Mouse (Mus musculus) T-cell, adult 2 months (primary cell): ENCODE measurements around the gene Gm29735.
A peak's percentile ranks its signal among the peaks of the same experiment; 100 is the strongest.
"Not testable (repeated sequence)": the region's sequence is repeated elsewhere in the genome, so short reads cannot be mapped to it uniquely, and the experiment has no call there.

Source experiments
- DNase-seq: peaks from one replicate; pipeline ENCODE4 v3.0.0; 2022; ENCODE audit warnings: low spot score

The Gm29735 gene

DNA sequence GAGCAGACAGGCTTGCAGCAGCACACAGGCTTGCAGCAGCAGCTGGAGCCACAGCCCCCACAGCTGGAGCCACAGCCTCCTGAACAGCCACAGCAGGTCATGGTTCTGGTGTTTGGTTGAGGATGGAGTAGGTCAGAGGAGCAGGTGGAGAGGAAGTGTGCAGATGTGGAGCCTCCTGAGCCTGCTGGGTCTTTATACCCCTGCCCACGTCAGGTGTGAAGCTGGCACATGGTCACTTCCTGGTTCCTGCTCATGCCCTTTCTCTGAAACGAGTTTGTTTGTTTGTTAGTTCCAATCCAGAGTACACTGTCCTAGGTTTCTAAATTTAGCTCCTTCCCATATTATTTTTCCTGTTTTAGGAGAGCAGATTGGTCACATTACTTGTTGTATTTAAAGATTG is at the start of gene Gm29735:
TSS of gene Gm29735 (minus strand) at position 101 of the 400 bp plus-strand sequence.
- DNase-seq, result not testable (repeated sequence)

DNA sequence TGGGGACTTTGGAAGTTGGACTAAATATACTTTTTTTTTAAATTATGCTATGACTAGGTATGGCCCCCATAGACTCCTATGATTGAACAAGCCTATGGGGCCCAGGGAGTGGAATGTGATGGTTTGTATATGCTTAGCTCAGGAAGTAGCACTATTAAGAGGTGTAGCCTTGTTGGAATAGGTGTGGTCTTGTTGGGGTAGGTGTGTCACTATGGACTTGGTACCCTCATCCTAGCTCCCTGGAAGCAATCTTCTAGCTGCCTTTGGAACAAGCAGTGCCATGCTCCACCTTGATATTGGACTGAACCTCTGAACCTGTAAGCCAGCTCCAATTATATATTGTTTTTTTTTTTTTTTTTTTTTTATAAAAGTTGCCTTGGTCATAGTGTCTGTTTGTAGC is 48.6 kb upstream of the Gm29735 start:
- no peak for DNase-seq

DNA sequence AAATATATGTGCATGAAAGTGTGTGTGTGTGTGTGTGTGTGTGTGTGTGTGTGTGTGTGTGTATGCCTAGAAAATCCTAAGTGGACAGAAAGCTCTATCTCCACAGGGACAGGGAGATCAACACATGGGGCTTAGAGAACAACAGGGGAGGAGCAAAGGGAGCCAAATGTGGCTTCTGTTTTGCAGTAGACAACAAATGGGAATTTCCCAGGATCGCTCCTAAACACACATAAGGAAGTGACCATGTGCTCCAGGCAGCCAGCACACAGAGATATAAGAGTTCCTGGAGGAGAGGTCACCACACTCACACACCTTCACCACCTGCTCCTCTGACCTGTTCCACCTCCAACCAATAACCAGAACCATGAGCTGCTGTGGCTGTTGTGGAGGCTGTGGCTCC is 44.2 kb upstream of the Gm29735 start, which contains the start of gene Krtap5-3:
TSS of gene Krtap5-3 (plus strand) at position 301 of the 400 bp plus-strand sequence.
- no peak for DNase-seq

DNA sequence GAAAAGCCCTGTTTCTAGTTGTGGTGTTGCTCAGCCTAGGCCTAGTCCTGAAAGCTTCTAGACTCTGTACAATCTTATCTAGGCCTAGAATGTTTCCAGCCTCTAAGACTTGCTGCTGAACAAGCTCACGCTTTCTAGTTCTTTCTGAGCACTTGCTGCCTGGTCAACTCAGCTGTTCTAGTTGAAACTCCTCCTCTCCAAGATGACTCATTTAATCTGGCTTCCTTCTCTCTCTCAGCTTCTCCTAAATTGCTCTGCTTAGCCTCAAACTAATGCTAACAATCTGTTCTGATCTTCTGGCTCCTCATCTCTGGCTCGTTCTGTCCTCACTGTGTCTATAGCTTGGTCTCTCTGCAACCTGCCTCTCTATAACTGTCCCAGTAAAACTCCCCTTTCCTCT is 41.8 kb upstream of the Gm29735 start:
- no peak for DNase-seq

DNA sequence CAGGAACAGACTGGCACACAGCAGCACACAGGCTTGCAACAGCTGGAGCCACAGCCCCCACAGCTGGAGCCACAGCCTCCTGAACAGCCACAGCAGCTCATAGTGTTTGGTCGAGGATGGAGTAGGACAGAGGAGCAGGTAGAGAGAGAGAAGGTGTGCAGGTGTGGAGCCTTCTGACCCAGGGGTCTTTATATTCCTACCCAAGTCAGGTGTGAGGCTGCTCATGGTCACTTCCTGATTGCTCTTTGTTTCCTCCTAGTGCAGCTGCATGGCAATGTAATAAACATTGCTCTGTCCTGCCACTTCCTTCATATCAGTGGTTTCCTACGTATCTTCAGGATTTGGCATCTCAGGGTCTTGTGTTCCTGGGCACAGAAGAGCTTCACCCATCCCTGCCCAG is 33.4 kb upstream of the Gm29735 start, which contains the start of gene Gm10153:
TSS of gene Gm10153 (minus strand) at position 101 of the 400 bp plus-strand sequence.
- DNase-seq, result no peak

DNA sequence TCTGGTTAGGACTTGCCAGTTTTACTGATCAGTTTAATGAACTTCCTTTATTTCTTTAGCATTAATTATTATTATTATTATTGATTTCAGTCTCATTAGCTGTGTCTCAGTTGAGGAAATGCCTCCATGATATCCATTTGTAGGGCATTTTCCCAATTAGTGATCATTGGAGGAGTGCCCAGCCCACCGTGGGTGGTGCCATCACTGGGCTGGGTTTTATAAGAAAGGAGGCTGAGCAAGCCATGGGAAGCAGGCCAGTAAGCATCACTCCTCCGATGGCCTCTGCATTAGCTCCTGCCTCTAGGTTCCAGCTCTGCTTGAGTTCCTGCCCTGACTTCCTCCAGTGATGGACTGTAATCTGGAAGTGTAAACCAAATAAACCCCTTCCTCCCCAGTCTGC is 31.2 kb upstream of the Gm29735 start:
- DNase-seq, result no peak

DNA sequence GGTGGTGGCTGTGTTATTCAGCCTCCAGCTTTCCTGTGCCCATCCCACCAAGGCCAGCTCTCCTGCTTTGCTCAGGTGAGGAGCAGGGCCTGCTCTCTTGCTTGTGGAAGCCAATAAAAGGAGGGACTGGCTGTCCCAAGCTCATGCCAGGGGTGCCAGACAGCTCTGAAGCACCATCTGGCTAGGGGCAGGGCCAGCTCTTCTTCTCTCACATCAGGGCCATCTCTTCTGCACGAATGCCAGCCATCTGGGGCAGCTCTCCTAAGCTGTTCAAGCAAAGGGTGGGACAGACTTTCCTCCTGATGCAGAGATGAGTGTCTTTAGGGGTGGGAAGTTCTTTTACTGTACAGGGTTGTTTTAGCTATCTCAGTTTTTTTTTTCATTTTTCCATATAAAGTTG is 24.1 kb upstream of the Gm29735 start:
- no peak for DNase-seq

DNA sequence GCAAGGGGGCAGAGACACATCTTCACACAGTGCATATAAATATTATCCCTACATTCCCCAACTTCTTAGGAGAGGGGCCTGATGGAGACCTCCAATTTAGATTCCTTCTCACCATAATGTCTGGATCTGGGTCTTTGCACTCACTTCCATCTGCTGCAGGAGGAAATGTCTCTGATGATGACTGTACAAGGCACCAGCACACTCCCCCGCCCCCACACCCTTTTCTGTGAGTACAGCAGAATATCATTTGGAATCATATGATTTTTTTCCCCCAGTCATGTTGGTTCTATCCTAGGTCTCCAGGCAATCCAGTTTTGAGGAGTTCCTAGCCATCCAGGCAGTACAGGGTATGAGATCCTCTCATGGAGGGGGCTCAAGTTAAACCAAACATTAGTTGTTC is 21.8 kb upstream of the Gm29735 start:
- DNase-seq, result no peak

DNA sequence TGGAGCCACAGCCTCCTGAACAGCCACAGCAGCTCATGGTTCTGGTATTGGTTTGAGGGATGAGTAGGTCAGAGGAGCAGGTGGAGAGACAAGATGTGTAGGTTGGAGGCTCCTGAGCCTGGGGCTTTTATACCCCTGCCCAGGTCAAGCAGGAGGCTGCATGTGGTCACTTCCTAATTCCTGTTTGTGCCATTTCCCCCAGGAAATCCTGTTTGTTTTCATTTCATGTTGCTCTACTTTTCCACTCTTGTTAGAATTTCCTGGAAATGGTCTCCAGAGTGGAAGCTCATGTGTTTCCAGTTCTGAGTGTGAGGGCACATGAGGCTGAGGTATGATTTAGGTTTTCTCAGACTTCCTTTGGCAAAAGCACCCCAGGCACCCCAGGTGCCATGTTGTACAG is 19.0 kb upstream of the Gm29735 start, which contains the start of gene Krtap5-2:
TSS of gene Krtap5-2 (minus strand) at position 101 of the 400 bp plus-strand sequence.
- DNase-seq, result not testable (repeated sequence)

DNA sequence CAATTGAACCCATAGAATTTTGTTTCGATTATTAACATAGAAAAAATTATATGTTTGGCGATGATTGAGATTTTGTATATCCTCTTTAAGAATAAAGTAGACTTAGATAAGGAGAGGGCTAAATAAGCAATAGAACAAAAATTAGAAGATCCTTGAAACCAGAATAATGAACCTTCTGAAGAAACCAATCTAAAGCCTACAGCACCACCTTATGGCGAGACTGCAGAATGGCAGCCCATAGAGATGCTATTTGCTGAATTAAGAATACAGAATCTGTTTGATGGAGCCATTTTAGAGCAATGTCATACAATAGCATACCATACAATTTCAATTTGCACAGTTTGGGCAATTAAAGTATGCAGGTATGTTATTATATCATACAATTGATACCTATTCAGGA is 12.9 kb upstream of the Gm29735 start:
- no peak for DNase-seq

DNA sequence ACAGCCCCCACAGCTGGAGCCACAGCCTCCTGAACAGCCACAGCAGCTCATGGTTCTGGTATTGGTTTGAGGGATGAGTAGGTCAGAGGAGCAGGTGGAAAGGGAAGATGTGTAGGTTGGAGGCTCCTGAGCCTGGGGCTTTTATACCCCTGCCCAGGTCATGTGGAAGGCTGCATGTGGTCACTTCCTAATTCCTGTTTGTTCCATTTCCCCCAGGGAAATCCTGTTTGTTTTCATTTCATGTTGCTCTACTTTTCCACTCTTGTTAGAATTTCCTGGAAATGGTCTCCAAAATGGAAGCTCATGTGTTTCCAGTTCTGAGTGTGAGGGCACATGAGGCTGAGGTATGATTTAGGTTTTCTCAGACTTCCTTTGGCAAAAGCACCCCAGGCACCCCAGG is 8.7 kb upstream of the Gm29735 start, which contains the start of gene Gm4553:
TSS of gene Gm4553 (minus strand) at position 101 of the 400 bp plus-strand sequence.
- not testable (repeated sequence) for DNase-seq

DNA sequence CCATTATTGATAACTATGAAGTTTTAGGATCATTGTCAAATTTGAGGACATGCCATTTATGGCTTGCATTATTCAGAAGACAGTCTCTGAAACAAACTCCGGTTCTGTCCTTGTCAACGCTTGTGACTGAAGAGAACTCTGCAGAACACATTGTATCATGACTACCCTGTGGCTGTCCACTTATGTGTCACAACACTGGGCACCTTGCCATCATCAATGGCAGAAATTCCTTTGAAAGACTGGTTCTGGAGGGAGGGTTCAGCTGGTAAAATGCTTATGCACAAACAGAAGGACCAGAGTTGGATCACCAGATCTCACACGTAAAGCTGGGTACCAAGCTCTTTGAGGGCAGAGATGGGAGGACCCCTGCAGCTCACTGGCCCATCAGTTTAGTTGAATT is 2.5 kb upstream of the Gm29735 start:
- no peak for DNase-seq

DNA sequence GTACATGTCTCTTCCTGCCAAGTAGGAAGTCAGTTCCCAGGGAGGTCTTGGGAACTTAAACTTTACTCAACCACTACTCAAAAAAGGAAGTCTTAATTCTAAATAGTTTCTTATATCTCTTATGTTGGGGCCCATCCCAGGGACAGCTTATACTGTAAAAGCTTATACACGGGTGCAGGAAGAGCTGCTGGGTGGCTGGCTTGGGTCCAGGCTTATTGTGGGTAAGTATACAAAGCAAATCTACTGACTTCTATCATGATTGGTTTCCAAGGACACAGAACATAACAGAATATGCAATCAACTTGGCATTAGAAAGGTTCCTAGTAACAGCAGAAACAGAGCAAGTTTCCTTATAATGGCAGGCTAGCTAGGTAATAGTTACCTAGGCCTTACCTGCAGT is 1.6 kb downstream of the Gm29735 start:
- DNase-seq, result no peak

DNA sequence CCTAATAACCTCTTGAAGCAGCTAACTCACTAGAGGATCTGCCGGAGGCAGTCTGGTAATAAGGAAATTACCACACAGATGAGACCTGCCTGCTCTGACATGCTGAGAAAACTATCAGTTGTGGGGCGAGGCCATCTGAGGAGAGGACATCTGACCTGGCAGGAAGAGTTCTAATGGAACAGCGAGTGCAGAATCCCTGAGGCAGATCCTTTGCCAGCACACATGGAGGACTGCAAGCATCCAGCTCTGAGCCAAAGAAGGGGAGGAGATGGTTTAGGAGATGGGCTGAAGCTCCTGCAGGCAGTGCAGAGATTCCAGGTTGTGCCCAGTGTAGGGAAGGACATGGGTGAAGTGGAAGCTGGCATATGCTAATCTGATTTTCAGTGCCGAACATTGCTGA is 4.7 kb downstream of the Gm29735 start:
- no peak for DNase-seq

DNA sequence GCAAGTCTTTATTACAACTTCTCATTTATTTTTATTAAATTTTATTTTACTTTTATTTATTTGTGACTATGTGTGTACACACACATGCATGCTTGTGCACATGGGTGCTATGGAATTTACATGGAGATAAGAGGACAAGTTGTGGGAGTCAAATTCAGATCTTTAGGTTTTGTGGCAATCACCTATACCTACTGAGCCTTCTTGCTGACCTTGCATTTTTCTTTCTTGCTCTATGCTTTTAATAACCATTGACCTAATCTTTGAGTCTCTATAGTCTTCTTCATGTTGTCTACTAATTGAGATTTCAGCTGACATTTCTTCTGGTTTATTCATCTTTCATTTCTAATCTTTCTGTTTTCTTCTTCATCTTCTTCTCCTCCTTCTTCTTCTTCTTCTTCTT is 8.3 kb downstream of the Gm29735 start:
- DNase-seq, result no peak

DNA sequence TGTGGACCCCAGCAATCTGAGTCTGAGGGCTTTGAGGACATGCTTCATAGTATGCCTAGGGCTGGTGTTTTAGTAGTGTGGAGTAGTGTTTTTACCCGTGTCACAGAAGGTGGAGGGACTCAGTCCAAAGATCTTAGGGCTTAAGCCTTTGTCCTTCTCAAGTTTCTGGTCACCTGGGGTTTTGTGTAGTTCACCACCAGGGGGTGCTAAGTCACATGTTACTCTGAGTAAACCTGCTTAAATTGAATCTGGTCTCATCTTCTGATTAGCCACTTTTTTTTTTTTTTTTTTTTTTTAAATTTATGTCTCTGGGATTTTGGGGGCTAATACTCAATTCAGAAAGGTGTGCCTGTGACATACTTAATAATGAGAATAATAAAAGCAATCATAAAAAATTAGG is 10.9 kb downstream of the Gm29735 start:
- DNase-seq, result peak; percentile 19

DNA sequence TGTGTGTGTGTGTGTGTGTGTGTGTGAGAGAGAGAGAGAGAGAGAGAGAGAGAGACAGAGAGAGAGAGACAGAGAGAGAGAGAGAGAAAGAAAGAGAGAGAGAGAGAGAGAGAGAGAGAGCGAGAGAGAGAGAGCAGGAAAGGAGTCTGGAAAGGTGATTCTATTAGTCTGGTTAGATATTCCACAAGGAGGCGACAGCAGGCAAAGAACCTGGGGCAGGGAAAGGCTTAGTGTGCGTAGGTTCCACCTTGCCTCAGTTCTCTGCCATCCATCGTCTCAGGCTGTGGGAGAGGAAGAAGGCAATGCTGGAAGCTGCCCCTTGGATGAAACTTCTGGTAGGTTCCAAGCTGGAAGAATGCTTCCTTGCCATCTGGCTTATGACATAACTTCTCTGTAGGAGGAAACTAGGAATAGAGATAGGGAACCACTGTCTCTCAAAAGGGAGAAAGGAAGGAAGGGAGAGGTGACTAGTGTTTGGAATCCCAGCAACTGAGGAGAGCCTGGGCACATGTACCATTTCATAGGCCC is 11.4 kb downstream of the Gm29735 start:
- no peak for DNase-seq

DNA sequence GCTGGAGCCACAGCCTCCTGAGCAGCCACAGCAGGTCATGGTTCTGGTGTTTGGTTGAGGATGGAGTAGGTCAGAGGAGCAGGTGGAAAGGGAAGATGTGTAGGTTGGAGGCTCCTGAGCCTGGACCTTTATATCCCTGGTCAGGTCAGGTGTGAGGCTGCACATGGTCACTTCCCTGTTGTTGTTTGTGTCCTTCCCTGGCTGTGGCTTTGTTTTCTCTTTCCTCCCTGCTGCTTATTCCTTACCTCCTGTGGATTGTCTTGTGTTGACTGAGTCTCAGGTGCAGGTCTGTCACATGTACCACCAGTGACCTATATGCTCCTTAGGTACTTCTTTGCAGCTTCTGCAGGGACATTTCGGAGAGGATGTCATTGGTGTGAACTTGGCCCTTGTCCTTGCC is 12.4 kb downstream of the Gm29735 start, which contains the start of gene Gm45337:
TSS of gene Gm45337 (minus strand) at position 101 of the 400 bp plus-strand sequence.
- no peak for DNase-seq

DNA sequence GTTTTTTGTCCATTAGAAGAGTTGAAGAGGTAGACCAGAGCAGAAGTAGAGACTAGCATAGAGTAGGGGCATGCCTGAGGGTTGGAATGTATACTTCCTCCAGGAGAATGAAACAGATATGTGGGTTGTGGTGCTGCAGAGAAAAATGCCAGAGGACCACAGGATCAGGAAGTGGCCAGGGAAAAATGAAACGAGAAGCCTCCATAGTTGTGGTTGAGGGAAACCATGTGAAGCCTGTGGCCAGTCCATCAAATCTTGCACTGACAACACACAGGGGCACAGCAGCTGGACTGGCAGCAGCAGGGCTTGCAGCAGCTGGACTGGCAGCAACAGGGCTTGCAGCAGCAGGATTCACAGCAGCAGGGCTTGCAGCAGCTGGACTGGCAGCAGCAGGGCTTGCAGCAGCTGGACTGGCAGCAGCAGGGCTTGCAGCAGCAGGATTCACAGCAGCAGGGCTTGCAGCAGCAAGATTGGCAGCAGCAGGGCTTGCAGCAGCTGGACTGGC is 13.4 kb downstream of the Gm29735 start:
- not testable (repeated sequence) for DNase-seq

DNA sequence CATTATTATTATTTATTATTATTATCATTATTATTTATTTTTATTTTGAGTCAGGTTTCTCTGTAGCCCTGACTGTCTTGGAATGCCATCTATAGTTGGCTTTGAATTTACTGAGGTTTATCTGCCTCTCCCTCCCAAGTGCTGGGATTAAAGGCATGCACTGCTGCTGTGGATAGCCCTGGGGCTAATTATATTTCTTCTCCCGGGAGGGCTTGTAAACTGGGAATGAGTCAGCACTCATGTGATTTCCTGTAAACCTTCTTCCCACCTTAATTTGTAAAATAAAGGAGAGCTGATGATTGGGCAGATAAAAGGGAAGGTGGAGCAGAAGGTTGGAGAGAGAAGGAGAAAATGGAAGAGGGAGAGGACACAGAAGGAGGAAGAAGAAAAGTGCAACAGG is 16.2 kb downstream of the Gm29735 start:
- DNase-seq, result no peak

DNA sequence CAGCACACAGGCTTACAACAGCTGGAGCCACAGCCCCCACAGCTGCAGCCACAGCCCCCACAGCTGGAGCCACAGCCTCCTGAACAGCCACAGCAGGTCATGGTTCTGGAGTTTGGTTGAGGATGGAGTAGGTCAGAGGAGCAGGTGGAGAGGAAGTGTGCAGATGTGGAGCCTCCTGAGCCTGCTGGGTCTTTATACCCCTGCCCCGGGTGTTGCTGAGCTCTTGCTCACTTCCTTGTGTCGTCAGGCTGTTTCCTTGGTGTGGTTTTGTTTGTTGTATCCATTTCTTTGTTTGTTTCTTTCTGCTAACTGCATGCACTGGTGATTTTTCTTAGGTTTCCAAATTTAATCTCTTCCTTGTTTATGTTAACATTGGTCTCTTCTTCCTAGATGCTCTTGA is 21.0 kb downstream of the Gm29735 start, which contains the start of gene Gm39115:
TSS of gene Gm39115 (minus strand) at position 101 of the 400 bp plus-strand sequence.
- not testable (repeated sequence) for DNase-seq

DNA sequence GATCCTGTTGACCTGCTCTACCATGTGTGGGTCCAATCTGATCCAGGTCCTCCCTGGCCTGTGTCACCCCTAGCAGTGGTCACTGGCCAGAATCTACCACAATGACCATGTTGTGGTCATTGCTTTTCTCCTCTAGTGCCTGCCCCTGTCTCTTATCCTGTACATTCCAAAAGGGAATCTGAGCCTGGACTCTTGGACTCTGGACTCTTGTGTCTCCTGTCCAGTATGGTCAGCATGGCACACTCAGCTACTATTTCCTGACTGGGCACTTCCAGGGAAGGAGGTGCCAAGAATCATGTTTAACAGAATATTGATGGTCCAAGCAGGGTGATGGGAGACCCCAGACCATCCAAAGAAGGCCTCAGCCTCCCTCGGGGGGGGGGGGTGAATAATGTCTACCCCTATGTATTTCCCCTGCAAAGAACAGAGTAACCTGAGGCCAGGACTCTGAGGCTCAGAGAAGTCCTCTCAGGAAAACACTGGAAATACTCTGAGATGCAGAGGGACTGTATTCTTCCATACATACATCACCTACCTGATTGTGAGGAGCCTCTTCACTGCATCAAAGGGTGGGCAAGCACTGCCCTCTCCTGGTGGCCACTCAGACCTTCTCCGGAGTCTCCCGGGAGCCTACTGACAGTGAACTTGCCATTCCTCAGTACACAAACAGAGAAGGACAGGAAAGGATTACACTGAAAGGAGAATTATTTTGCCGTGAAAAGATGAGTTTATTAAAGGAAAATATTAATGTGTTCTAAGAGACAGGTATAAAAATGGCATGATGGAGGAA is 22.5 kb downstream of the Gm29735 start:
- DNase-seq, result no peak

DNA sequence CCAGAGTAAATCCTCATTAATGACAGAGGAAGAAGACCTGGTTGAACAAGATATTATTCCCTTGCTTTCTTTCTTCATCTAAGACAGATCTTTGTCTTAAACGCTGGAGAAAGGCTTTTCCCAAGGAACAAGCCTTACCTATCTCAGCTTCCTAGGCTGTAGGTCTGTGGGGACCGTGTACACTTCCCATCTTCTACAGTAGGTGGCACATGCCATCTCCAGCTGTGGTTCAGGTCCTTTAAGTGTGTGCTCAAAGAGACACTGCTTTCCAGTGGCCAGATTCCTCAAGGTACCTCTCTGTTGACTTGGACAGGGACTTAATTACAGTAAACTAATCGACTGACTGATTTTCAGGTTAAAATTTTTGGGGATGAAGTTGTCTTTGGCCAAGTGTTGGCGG is 28.1 kb downstream of the Gm29735 start:
- DNase-seq, result no peak
